Mouse (Mus musculus): ENCODE data around the gene Dnajc28.
A peak's percentile ranks its signal among the peaks of the same experiment; 100 is the strongest.
"Not testable (repeated sequence)": the region's sequence is repeated elsewhere in the genome, so short reads cannot be mapped to it uniquely, and the experiment has no call there.

Gene Dnajc28

DNA sequence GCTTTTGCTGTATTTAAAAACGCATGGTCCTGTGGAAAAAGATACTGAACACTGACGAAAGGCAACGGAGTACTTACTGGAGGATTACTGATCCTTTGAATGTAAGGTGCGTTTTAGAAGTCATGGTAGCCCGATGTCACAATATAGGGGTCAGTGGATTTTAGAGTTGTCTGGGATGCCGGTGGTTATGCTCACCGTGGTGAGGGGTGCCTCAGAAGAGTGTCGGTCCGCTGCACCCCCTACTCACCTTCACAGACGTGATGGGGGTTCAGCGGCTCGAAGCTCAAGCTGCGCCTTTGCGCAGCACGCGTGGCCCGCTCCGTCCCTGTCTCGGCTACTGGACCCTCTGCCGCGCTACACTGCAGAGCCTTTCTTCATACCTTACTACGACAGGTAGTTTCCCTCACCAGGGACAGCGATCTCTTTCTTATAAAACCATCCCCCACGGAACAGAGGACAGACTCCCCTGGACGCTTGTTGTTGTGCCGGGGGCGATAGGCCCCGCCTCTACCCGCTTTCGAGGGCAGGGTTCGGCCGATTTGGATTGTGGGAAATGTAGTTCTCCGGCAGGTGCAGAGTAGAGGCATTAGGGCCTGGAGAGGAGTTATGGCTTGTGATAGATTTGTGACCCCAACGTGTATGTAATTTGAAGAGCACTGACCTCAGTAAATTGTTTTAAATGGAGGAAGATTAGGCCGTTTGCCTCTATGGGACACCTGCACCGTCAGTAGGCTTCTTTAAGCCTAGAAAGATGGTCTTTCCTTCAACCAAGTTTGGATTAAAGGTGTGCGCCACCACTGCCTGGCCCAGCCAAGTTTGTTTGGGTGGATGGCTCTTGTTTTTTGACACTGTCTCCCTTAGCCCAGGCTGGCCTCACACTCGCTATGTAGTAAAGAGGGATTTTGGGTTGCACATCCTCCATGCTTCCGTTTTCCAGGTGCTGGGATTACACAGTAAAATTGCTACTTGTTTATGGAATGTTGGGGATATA lies at the start of gene Dnajc28:
TSS of gene Dnajc28 (minus strand) at position 516 of the 991 bp plus-strand sequence.
- peak; percentile 85 for DNase-seq (ENCODE audit: low read depth, low spot score)

DNA sequence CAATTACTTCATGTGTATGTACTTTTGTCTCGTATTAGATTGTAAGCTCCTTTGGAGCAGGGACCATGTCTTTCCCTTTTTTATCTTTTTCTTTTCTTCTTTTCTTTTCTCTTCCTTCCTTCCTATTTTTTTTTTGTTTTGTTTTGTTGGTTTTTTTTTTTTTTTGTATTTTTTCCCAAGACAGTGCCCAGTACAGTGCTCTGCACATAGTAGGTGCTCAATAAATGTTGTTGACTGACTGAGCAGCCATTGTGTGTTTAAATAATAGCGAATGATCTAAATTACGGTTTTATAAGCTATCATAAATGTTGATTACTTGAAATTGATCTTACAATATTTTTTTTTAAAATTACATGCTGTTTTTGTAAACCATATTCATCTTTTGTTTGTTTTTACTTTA lies 45.0 kb upstream of the Dnajc28 start:
- no peak for DNase-seq (ENCODE audit: low read depth, low spot score)

DNA sequence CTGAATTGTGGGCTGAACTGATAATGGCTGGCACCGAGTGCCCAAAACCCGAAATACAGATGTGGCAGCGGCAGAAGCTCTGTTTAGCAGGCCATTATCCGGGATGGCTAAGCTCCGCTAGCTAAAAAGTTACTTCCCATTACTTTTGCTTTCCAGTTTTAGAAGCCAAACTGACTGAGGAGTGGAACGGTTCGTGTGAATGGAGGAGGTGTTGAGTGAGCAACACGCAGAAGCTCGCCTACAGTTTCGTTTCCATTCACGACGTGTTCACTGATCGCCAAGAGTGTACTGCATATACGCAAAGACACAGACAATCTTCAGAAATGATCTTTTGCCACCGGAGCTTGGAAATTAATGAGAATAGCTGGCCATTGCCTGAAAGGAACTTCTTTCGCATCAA lies 43.5 kb upstream of the Dnajc28 start:
- DNase-seq (ENCODE audit: low read depth, low spot score): no peak

DNA sequence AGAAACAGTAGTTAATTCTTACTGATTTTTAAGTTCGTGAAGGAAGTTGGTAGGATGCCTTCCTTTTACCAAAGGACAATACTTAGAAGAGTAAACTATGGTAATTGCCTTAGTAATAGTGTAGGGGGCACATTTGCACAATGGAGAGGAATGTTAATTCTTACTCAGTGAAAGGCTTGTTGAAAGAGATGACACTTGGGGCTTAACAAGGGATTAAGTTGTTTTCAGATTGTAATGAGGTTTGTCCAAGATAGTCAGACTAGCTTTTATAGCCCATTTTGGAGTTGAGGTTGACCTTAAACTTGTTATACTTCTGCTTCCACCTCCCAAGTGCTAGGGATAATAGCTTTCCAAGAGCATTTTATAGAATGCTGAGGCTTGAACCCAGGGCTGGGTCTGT lies 42.6 kb upstream of the Dnajc28 start:
- peak; percentile 53 for DNase-seq (ENCODE audit: low read depth, low spot score)

DNA sequence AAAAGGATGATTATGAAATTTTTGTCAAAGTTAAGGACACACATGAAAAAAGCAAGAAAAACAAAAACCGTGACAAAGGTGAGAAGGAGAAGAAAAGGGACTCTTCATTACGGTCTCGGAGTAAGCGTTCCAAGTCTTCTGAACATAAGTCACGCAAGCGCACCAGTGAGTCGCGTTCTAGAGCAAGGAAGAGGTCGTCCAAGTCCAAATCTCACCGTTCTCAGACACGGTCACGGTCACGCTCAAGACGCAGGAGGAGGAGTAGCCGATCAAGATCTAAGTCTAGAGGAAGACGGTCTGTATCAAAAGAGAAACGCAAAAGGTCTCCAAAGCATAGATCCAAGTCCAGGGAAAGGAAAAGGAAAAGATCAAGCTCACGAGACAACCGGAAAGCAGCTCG lies 41.0 kb upstream of the Dnajc28 start:
- DNase-seq (ENCODE audit: low read depth, low spot score): no peak

DNA sequence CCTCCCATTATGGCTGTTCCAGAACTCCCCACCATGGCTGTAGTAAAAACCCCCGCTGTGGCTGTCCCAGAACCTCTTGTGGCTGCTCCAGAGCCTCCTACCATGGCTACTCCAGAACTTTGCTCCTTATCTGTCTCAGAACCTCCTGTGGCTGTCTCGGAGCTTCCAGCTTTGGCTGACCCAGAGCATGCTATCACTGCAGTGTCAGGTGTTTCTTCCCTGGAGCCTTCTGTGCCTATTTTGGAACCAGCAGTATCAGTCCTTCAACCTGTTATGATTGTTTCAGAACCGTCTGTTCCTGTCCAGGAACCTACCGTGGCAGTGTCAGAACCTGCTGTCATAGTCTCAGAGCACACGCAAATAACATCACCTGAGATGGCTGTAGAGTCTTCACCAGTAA lies 39.6 kb upstream of the Dnajc28 start:
- DNase-seq (ENCODE audit: low read depth, low spot score): no peak

DNA sequence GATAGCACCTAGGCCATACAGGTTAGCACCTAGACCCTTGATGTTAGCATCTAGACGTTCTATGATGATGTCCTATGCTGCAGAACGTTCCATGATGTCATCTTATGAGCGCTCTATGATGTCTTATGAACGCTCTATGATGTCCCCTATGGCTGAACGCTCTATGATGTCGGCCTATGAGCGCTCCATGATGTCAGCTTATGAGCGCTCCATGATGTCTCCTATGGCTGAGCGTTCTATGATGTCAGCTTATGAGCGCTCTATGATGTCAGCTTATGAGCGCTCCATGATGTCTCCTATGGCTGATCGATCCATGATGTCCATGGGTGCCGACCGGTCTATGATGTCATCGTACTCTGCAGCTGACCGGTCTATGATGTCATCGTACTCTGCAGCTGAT lies 38.5 kb upstream of the Dnajc28 start:
- no peak for DNase-seq (ENCODE audit: low read depth, low spot score)

DNA sequence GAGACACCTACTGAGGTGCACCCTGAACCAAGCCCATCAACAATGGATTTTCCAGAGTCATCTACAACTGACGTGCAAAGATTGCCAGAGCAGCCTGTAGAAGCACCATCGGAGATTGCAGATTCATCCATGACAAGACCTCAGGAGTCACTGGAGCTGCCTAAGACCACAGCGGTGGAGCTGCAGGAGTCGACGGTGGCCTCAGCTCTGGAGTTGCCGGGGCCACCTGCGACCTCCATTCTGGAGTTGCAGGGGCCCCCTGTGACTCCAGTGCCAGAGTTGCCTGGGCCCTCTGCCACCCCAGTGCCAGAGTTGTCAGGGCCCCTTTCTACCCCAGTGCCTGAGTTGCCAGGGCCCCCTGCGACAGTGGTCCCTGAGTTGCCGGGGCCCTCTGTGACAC lies 36.5 kb upstream of the Dnajc28 start:
- no peak for DNase-seq (ENCODE audit: low read depth, low spot score)

DNA sequence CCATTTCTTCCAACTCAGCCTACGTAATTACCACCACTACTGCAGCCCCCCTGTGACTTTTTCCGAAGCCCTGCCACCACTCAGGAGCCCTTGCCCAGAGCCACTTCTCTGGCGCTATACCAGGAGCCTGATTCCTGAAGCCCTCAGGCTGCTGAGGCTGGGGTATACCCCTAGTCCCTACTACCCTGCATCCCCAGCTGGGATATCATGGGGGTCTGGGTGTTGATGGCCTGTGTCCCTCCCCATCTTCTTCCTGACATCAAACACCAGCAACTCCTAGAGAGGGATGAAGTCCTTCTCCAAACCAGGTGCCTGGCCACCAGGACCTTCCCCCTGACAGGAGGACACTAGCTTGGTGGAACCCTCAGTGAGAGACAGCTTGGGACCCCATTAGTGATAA lies 33.4 kb upstream of the Dnajc28 start:
- no peak for DNase-seq (ENCODE audit: low read depth, low spot score)

DNA sequence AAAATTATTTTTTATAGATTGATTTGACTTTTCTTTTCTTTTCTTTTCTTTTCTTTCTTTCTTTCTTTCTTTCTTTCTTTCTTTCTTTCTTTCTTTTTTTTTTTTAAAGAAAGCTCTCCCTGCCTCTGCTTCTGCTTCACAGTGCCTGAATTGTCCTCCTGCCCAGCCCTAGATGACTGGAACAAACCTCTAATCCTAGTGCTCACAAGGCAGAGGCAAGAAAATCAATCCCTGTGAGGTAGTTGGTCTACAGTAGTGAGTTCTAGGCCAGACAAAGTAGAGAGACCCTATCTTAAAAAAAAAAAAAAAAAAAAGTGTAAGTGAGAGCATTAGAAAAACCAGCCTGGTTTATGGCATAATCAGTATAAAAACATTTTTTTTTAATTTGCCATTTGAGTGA lies 31.0 kb upstream of the Dnajc28 start:
- no peak for DNase-seq (ENCODE audit: low read depth, low spot score)

DNA sequence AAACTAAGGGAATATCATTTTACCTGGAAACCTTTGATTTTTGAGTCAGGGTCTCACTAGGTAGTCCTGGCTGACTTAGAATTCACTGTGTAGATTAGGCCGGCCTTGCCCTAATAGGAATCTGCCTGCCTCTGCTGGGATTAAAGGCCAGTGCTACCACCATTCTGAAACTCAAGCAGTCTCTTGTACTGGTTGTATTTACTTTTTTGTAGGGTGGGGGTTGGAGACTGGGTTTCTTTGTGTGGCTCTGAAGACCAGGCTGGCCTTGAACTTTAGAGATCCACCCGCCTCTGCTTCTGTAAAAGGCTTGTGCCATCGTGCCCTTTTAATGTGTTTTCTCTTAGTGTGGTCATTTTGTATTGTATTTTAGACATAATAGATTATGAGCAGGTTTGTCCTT lies 30.4 kb upstream of the Dnajc28 start:
- peak; percentile 23 for DNase-seq (ENCODE audit: low read depth, low spot score)

DNA sequence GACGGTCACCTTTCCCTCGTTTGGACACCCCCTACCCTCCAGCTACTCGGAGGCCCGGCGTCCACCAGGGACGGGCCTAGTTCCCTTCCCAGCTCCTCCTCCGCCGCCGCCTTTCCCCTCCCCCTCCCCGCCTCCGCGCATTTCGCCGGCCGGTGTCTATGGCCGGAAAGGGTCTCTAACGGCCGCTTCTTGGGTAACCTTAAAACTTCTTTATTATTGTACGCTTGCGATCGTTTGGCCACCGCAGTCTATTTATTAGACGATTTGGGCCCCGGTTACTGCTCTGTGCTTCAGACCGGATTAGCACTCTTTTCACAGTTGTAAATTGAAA lies 29.4 kb upstream of the Dnajc28 start:
- peak; percentile 78 for DNase-seq (ENCODE audit: low read depth, low spot score)

DNA sequence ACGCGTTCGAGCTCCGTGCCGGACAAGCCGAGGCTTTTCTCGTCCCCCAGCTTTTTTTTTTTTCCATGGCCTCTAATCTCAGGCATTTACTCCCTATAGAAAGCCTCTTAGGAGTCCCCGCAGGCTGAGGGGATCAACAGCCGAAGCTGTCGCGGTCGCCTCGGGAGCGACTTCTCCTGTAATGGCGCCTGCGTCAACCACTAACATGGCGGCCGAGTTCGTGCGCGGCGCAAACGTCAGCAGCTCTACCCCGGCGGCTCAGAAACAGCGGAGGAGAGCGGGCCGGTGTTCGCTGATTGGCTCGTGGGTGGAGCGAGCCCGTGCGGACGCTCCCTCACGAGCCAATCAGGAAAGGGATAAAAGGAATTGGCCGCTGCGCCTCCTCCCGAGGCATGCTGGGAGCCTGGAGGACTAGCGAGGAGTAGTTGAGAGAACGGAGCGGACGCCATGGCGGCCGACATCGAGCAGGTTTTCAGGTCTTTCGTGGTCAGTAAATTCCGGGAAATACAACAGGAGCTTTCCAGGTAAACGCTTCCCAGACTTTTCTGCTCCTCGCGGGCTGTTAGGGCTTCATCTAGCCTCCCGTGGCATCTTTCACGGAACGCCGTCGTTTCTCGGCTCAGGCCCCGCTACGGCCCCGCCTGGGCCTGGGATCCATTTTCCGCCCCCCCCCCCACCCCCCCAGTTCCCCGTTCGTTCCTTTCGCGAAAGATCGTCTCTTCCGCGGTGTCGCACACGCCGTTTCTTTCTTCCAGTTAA lies 28.8 kb upstream of the Dnajc28 start, which contains the start of gene Son:
TSS of gene Son (plus strand) at position 46 of the 759 bp plus-strand sequence.
- DNase-seq (ENCODE audit: low read depth, low spot score): peak; percentile 98

DNA sequence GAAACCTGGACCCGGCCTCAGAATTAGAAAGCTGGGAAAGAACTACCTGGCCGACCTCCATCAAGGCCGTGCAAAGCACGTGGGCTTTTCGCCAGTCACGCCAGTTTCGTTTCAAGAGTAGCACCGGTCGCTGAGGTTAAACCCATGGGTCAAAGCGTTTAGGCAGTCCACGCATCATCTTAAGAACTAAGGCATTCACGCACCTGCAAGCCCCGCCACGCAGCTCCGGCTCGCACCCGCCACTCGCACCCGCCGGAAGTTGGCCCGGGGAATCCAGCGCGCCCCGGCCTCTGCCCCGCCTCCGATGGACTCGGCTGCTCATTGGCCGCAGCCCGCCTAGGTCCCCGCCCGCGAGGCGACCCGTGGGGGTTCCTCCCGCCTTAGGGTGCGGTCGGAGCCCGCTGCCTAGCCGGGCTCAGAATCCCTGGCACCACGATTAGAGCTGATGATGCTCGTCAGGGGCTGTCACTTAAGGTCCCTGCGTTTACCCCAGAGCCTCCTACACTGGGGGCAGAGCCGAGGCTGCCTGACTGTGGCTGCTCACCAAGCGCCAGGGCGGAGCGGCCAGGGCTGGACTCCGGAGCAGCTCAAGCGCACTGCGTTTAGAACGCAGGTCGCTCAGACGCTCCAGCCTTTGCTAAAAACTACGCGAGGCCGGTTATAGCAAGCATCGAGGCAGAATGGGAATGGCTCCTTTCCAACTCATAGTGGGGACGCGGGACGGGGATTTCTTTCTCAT lies 28.0 kb upstream of the Dnajc28 start, which contains the start of gene Gart:
TSS of gene Gart (minus strand) at position 272 of the 739 bp plus-strand sequence.
- DNase-seq (ENCODE audit: low read depth, low spot score): peak; percentile 89

DNA sequence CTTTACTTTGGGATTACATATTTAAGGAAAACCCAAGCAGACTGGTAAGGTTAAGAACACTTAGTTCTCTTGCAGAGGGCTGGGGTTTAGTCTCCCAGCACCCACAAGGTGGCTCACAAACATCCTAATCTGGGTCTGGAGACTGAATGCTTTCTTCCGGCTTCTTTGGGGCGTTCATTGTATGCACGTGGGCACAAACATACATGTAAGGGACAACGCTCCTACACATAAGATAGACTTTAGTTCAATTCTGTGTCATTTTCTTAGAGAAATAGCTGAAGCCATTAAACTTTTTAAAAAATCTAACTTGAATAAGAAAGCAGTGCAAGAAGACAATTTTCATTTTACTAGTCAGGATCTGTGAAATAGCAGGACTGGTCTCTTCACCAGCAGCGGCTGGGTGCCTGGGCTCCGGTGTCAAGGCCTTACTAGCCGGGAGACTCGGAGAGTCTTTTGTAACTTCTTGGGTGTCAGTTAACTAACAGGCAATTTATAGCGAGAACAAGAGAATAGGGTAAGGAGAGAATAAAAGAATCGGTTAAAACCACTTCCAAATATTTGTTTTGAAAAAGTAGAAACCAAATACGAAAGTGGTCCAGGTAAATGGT lies 27.3 kb upstream of the Dnajc28 start:
- DNase-seq (ENCODE audit: low read depth, low spot score): peak; percentile 65

DNA sequence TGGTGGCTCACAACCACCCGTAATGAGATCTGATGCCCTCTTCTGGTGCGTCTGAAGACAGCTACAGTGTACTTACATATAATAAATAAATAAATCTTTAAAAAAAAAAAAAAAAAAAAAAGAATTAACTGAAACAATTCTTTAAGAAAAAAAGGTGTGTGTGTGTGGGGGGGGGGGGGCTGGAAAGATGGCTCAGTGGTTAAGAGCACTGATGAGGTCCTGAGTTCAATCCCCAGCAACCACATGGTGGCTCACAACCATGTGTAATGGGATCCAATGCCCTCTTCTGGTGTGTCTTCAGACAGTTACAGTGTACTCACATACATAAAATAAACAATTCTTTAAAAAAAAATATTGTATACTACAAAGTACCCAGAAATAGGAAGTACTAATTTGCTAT lies 26.6 kb upstream of the Dnajc28 start:
- DNase-seq (ENCODE audit: low read depth, low spot score): not testable (repeated sequence)

DNA sequence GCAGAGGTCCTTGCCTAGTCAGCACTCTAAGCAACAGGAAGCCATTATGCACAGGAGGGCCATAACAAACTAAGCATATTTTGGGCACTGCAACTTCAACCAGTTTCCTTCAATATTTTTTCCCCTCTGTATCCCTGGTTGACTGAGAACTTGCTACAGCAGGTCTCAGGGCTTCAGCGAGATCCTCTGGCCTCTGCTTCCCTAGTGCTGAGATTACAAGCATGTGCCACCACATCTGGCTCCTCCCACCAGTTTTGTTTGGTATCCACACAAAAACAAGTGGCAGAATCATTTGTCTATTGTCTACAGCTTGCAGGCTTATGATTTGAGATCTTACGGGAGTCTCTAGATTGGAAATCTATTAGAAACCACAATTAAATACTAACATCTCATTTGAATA lies 26.1 kb upstream of the Dnajc28 start:
- no peak for DNase-seq (ENCODE audit: low read depth, low spot score)

DNA sequence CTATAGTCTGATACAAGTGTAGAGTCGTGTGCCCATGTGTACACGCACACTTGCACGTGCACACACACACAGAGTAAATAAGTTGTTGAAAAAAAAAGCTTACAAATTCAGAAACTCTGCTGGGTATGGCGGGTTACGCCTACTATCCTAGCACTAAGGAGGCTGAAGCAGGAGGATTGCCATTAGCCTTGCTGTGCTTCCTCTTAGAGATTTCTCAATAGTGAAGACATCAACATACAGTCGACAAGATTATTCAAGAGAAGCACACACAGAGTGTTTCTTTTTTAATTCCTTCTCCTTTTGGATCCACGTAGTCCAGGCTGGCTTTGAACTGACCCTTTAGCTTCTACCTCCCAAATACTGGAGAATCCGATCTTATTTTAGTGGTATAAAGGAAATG lies 21.3 kb upstream of the Dnajc28 start:
- no peak for DNase-seq (ENCODE audit: low read depth, low spot score)

DNA sequence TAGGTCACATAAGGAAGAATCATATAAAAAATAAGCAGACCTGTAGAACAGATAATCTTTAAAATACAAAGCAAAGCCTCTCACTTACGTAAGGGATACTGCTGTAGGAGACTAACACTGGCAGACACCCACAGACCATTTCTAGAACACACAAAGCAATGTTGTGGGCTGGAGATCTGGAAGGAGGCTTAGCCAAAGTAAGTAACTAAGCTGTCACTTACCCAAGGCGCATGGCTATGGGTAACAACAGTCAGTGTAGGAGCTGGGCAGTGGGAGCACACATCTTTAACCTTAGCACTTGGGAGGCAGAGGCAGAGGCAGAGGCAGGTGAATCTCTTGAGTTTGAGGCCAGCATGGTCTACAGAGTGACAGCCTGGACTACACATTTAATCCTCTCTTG lies 20.8 kb upstream of the Dnajc28 start:
- no peak for DNase-seq (ENCODE audit: low read depth, low spot score)

DNA sequence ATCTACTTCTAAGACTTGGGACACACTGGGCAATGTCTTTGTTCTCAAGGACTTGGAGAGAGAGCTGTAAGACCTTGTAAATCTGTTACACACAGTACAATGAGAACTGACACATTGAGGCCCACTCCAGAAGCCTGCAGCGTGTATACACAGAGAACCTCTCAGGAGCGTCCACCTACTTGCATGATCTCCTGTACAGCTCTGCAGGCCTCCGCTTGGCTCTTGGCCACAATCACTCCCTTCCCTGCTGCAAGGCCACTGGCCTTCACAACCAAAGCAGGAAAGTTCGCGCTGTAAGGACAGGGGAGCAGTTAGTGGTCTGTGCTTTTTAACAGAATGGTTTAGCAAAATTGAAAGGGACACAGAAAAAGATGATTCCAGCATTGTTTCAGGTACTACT lies 20.3 kb upstream of the Dnajc28 start:
- no peak for DNase-seq (ENCODE audit: low read depth, low spot score)

DNA sequence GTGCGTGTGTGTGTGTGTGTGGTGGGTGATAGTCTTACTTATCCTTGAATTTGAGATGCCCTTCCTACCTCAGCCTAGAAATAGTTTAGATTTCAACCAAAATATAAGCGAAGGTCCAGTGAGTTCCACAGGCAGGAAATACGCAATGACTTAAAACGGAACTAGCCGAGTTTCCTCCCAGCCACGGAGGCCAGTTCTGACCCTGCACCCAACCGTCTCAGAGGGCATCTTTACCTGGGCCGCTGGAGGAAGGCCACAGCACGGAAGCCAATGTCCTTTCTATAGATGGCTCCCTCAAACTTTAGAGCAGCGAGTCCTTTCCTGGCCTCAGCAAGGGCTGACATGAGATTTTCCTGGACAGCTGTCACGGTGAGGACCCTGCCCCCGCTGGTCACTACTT lies 14.8 kb upstream of the Dnajc28 start:
- no peak for DNase-seq (ENCODE audit: low read depth, low spot score)

DNA sequence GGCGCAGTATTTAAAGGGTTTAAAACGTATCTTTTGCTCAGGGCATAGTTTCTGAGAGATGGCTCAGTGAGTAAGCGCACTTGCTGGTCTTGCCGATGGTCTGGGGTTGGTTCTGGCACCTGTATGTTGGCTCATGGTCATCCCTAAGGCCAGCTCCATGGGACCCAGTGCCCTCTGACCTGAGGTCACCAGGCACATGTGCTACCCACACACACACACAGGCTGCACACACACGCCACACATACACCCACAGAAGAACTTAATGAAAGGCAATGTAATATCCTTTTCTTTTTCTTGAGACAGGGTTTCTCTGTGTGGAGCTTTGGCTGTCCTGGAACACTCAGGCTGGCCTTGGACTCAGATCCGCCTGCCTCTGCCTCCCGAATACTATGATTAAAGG lies 14.1 kb upstream of the Dnajc28 start:
- no peak for DNase-seq (ENCODE audit: low read depth, low spot score)
